Mouse (Mus musculus): ENCODE results near the gene Hoxb4.

Gene Hoxb4

DNA sequence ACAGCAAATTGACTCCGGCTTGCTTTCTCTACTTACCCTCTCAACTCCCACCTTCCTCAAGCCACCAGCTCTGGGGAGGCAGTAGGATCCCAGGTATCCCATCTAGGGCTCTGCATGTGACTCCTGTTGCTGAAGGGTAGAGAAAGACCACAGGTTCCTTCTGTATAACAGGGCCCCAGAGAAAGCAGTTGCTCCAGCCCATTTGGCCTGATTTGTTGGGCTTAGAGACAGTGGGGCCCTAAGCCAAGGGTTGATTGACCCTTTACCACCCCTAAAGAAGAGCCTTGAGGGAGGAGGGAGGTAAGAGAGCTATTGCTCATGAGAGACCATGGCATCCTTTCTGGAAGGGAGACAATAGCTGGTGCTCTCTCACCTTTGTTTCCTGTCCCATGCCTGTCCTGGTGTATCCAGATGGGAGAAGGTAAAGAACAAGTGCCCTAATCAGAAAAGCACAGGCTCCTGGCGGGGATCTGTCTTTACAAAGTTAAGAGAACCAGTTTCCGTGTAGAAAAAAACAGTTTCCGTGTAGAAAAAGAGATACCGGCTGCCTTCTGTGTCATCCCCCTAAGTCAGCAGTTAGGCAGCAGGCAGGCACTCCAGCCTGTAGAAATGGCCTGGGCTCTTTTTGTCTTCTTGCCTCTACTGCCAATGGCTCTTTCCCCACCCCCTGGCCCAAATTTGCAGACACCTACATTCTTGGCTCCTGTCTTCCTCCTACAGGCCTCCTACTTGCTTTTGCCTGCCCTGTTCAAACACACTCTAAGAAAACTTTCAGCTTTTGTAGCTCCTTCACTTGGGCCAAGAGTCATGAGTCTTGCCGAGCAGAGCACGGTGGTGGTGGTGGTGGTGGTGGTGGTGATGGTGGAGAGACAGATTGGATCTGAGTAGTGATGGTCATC lies 21.1 kb downstream of the Hoxb4 start:
- peak; percentile 33 for DNase-seq

DNA sequence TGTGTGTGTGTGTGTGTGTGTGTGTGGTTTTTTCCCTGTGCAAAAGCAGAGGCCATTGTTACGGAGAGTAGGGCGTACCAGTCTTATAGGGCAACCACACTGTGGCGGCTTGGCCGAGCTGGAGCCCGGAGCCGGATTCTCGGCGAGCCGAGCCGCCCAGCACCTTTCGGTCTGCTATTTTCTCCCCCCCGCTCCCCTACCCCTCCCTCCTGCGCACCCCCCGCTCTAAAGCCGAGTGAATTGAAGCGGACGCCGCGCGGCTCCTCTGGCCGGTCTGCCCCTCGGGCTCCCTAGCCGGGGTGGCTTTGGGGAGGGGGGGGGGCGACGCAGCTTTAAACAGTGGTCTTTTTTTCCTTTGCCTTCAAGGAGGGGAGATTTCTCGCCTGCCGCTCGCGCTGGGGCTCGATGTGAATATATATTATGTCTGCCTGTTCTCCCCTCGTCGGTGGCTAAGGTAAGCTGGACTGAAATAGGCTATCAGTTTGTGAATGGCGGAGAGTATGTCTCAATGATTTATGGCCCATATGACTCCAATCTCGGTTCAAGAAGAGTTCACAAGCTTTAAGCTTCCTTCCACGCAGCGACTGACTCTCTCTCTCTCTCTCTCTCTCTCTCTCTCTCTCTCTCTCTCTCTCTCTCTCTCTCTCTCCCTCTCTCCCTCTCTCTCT lies 22.8 kb downstream of the Hoxb4 start:
- DNase-seq = peak; percentile 67

DNA sequence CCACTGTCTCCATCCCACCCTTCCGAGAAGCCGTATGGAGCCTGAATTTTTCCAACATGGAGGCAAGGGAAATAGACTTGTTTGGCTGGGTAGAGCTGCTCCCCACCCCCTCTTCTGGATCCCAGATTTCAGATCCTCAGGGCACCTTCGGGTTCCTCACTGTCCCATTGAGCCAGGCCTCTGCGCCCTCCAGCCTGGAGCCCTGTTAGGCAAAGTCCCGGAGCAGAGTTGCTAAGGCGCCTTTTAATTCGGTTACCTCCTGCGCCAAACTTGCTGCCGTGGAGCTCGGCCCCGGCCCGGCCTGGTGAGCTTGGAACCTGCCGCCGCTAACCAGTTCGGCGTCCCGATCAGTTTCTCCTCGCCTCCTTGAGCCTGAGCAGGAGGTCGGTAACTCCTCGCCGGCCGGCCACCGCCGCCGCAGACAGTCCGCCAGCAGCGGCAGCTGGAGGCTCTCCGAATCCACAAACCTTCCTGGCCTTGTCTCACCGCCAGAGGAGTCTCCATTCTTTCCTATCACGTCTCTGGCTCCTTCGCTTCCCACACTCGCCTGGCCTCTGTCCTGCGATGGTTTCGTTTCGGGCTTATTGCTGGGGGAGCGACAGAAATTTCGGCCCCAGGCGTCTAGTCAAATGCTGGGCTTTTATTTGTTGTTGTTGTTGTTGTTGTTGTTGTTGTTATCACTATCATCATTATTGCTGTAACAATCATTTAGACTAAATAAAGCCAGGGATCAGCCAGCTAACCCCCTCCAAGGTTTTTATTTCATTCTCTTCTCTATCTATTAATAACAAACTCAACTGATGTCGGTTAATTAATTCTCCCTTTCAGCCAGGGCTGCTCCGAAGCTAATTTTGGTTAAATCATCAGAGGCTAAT lies 23.9 kb downstream of the Hoxb4 start:
- peak; percentile 86 for DNase-seq

DNA sequence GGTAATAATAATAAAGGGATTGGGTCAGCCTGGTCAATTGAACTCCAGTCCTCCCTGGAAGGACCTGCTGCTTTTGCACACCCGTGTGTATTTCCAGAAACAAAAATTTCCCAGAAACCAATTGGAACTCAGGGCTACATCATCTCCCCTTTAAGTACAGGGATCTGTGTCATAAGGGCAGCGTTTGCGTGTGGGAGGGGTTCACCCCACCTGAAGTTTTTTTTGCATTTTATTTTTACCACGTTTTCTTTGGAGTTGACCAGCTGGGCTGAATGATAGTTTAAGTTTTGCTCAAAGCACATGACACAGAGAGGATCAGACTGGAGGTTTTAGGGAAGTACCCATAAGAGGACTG lies 24.5 kb downstream of the Hoxb4 start:
- DNase-seq = peak; percentile 49

DNA sequence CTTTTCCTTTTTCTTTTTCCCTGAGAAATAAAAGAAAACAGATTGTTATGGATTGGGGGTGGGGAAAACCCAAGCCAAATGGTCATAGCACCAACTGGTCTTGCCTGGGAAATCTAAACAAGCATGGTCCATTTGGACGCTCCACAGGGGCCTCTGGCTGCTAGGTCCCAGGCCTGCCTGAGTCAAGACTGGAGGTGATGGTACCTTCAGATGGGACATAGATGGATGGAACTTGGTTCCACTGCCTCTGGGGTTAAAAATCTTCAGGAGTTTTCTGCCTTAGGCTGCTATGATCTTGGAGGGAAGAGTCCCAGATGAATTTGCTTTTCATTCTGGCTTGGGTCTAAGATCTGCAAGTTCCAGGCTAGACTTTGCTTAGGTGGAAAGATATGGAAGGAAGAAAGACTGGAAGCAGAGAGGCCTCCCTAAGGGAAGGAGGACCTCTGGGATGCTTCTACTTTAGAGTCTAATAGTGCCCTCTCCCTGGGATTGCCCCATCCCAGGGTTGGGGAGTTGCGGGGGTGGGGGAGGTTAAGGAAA lies 25.2 kb downstream of the Hoxb4 start:
- DNase-seq = peak; percentile 48

DNA sequence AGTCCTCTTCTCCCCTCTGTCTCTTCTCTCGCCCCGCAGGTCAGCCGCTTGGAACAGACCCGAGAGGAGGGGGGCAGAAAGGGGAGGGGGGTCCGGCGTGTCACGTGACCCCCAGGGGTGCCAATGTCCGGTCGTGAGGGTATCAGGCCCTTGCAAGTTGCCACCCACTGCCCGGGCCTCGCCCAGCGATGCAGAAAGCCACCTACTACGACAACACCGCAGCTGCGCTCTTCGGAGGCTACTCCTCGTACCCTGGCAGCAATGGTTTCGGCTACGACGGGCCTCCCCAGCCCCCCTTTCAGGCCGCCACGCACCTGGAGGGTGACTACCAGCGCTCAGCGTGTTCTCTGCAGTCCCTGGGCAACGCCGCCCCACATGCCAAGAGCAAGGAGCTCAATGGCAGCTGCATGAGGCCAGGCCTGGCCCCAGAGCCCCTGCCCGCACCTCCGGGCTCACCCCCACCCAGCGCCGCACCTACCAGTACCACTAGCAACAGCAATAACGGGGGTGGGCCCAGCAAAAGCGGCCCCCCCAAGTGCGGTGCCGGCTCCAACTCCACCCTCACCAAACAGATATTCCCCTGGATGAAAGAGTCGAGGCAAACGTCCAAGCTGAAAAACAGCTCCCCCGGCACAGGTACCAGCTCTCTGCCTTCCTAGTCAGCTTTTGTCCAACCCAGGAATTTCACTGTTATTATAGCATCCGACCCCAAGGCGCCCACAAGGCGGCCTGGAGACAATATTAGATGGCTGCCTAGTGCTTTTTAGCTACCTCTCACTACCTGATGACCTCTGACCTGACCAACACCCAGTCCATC lies 26.2 kb downstream of the Hoxb4 start:
- peak; percentile 67 for DNase-seq

DNA sequence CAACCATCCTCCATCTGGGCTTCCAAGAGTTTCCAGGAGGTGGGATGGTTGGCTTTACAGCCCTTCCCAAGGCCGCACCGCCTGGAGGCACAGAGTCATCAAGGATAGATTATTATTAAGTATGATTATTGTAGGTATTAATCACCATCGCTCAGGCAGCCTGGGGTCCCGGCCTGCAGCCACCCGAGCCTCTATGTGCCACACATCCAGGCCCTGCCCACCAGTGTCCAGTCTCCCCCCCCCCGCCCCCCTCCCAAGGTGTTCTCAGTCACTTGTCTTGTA lies 26.8 kb downstream of the Hoxb4 start:
- DNase-seq = no peak

DNA sequence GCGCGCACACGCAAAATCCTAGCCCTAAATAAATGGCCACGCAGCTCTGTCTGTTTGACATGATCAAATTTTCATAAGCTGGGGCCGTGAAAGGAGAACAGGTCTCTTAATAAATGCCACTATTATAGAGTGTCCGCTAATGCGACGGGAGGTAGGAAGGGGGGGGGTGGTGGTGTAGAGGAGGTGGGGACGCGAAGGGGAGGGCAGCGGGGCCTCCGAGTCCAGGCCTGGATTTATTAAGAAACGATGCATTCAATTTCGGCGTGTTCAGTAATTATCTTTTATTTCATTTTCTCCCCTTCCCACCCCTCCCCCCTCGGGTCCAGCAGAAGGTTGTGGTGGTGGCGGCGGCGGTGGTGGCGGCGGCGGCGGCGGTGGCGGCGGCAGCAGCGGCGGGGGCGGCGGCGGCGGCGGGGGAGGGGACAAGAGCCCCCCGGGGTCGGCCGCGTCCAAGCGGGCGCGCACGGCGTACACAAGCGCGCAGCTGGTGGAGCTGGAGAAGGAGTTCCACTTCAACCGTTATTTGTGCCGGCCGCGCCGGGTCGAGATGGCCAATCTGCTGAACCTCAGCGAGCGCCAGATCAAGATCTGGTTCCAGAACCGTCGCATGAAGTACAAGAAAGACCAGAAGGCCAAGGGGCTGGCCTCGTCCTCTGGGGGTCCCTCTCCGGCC lies 27.3 kb downstream of the Hoxb4 start:
- peak; percentile 41 for DNase-seq

DNA sequence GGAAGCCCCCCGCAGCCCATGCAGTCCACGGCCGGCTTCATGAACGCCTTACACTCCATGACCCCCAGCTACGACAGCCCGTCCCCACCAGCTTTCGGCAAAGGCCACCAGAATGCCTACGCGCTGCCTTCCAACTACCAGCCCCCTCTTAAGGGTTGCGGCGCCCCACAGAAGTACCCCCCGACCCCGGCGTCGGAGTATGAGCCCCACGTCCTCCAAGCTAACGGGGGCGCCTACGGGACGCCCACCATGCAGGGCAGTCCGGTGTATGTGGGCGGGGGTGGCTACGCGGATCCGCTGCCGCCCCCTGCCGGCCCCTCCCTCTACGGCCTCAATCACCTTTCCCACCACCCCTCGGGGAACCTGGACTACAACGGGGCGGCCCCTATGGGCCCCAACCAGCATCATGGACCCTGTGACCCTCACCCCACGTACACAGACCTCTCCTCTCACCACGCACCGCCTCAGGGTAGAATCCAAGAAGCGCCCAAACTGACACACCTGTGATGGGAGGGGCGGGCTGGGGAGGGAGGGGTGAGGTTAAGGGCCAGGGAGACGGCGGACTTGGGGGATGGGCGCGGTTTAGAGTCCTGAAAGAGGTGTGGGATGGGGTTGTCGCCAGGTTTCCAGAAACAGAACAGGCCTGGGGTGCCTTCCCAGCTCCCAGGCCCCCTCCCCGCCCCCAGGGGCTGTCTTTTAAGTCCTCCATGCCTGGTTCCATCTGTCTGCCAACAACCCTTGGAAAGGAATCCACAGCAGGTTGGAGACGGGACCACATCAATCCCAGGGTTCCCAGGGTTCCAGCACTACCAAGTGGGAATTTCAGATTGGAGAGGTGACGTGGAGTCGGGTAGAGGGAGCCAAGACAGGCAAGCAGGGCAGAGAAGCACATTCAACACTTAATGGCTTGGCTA lies 28.1 kb downstream of the Hoxb4 start:
- peak; percentile 79 for DNase-seq

DNA sequence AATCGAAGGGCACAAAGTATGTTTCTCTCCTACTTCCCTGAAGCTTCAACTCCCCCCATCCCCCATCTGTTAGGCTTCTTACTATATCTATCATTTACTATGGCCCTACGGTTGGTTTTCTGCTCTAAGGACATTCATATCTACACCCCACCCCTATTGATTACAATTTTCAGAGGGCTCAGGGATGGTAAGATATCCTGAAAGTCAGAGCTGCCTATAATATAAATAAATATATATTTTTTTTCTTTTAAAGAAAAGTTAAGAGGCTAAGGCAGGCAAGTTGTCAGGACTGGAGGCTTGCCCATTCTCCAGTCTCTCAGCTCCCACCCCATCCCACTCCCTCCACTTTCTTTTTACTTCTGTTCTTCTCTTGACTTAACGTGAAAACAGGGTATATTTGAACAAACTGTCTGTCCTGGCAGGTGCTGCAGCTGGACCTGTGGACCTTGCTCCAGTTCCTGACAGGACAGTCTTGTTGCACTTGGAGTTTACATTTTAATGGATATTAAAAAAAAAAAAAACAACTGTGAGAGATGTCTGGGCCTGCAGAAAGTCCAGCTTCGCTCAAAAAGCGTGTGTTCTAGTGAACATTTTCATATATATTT lies 29.0 kb downstream of the Hoxb4 start:
- peak; percentile 46 for DNase-seq

DNA sequence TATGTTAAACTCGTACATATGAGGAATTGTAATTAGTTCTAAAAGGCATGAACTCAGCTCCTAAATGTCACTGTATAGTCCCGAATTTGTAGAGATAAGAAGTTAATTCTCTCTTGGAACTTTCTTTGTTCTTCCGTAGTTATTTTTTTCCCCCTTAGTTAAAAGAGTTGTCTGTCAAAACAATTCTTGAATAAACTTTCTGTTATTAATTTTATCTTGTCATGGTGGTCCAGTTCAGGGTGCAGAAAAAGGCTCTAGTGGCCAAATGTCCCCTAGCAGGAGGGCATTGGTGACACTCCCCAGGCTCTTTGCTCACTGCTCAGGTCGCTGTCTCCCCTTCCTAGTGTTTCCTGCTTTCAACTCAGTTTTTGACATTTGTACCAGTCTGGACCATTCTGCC lies 29.6 kb downstream of the Hoxb4 start:
- DNase-seq = no peak

DNA sequence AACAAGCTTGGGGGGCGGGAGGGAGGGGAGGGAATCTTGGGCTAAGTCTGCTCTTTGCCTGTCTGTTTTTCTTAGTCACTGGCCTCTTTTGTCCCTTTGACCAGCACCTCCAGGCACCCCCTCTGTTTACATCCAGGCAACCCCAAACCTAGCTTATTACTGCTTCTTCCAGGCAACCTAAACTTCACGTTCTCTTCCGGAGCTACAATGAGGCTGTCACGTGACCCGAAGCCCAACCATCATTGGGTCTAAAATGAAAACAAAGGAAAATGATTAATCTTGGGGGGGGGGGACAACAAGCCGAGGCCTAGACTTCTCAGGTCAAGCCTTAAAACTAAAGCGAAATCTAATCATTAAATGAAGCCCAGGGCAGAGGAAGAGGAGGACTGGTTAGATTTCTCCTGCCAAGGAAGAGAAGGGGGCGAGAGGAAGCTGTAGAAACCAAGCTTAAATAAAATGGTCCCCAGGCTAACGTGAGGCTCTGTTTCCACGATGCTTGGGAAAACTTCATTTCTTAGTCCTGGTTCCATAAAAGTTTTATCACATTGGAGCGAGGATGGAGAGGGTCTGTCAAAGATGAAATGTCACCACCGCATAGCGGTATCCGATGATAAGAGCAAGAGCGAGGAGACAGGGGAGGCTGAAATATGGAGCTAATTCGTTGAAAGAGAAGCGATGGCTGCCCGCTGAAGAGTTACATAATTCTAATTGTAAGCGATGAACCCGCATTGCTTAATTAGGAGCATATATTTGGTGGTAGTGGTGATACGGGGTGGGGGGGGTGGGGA lies 30.3 kb downstream of the Hoxb4 start:
- DNase-seq = peak; percentile 77

DNA sequence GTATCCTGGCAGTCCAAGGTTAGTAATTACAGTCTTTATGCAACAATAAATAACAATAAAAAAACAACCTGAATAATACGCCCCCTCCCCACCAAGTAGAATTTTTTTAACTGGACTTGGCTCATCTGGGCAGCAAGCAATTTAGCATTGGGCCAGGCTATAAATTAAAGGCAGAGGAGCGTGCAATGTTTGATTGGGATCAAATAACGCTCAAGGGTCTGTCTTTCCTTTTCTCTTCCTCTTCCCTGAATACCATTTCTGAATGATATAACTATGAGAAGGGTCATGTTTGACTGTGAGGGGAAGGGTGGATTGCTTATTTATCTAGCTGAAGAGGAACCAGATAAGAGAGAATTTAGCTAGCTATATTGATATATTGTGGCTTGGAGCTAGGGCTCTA lies 30.9 kb downstream of the Hoxb4 start:
- no peak for DNase-seq

DNA sequence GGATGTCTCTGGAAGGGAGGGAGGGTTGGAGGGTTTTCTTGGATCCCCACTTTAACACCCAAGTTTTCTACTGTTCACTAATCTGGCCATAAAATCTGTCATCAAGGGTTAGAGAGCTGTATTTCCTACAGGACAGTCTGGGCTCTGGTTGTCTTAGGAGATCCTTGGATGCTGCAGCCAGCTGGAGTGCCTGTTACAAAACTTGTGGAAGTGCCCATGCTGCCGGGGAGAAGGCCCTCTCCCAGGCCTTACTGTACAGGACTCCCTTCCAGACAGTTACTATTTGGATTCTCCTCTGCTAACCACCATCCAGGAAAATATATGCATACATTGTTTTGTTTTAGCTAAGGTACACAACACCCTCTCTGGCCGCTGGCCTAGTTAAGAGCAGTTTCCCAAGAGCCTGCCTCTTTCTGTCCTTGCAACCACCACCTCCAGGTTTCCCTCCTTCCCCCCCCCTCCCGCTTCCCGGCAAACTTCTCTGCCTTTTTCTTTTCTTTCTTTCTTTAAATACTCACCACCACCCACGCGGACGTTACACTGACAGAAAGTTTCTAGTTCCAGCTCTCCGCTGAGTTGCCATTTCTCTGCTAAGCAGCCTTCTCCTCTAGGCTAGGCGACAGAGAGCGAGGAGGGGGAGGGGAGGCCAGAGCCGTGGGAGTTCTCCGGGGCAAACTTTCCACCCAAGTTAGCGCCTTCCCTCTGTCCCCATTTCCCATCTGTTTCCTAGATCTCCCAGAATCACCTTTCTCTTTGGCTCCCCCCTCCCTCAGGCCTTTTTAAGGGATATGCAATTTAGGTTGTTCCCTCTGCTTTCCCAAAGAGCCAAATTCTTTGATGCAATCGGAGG lies 31.6 kb downstream of the Hoxb4 start:
- peak; percentile 72 for DNase-seq

DNA sequence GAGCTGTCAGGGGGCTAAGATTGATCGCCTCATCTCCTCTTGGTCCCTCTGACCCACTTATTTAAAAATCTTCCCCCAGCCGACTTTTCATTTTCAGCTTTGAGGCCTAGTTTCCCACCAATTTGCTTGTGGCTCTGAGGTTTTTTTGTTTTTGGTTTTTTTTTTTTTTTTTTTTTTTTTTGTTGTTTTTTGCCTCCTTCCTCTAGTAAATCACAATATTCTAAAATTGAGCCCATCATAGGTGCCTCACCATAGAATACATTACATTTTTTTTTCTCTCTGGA lies 32.2 kb downstream of the Hoxb4 start, which contains the start of gene Hoxb2:
Gene Hoxb2, plus strand, starts transcription at position 185 of the 284 bp plus-strand sequence.
- no peak for DNase-seq

DNA sequence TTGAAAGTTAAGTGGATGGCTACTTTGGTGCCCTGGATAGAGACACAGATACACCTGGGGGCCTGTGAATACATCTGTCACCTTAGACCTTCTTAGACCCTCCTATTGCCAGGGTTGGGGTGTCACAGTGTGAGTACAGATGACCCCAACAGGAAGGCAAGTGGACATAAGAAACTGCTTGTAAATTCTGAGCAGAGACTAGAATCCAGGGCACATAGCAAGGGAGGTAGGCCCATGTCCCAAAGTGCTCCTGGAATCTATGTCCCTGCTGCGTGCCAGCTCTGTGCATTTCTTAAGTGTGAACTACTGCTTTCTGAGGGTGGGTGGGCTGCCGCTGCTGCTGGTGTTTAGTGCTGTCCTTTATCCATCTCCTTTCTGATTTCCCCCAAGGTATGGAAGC lies 32.7 kb downstream of the Hoxb4 start:
- peak; percentile 26 for DNase-seq

DNA sequence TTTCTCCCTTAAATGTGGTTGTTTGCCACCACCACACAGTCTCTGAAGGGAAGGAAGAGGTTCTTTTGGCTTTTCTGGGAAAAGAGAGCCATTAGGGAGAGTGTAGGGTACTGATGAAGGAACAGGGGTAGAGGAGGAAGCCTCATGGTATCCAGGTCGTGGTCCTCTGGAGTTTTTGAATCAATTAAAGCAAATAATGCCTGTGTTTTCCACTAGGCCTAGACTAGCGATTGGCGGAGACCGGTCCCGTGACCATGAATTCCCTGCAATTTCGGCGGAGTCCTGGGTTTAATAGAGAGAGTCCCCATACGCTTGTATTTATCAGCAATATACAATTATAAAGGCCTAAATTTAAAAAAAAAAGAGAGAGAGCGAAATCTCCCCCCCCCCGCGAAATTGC lies 33.2 kb downstream of the Hoxb4 start:
- DNase-seq = peak; percentile 67

DNA sequence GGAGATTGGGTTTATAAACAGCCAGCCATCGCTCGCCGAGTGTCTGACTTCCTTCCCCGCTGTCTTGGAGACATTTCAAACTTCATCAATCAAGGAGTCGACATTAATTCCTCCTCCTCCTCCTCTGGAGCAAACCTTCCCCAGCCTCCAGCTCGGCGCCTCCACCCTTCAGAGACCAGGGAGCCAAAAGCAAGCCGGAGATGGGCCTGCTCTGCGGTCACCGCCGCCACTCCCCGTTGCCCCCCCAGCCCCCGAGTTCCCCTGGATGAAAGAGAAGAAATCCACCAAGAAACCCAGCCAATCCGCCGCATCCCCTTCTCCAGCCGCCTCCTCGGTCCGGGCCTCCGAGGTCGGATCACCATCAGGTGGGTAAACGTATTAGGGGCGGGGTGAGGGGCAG lies 33.8 kb downstream of the Hoxb4 start:
- DNase-seq = peak; percentile 75
